Mouse (Mus musculus): ENCODE results near the gene Fam53b. TPM values are rescaled to one million over a fixed set of nuclear protein-coding genes. Genes with fewer than 3 reads are reported as not detected.
A peak's percentile ranks its signal among the peaks of the same experiment; 100 is the strongest.

Gene Fam53b
- polyA plus RNA-seq, 1 experiment from 2014 or later: 33.8 TPM

DNA sequence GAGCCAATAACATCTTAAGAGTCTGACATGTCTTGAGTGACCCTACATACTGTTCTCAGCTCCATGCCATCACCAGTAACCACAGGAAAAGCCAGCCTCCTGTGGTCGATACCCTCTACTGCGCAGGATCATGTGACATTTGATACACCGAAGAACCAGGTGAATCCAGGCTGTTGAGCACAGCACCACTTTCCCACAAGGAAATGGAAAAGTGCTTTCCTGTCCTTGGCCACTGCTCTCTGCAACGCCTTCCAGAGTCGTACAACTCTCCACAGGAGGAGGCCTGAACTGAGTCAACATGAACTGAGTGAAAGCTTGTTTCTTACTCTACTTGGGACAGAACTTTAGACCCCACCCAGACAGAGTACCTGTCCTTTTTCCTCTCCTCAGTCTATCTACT is 12.2 kb downstream of the Fam53b start:
- ATAC-seq (ENCODE audit: borderline replicate concordance, extremely low read depth, low FRiP score, low TSS enrichment): no peak
- H3K36me3 ChIP-seq: no peaks in the 10 kb centered on the region
- H3K27me3 ChIP-seq: no peaks in the 10 kb centered on the region
- H3K4me2 ChIP-seq: no peak overlapping the region
- no peak overlapping the region for H3K4me3 ChIP-seq
- H3K9me3 ChIP-seq: no peaks in the 10 kb centered on the region
- WGBS: 72% methylated on average over 5 of the region's 5 CpGs
- no peak overlapping the region for H3K9ac ChIP-seq
- no peak overlapping the region for H3K27ac ChIP-seq
- peaks cover 51% of the 10 kb centered on the region for H3K4me1 ChIP-seq

DNA sequence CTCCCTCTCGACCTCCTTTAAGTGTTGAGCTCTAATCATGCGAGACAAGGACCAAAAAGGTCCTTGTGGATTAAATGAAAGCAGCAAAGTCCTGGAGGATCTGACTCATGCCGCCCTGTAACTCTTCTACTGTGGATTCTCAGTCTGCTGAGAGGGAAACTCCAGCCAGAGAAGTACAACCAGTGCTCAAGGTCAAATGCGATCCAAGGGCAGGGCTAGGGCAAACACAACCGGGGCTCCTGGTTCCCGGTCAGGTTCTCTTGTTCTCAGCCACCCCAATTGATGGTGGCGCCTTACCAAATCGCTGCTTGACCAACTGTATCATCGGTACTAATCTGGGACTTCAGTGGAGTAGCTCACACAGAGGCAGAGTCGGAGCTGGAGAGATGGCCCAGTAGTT is 12.8 kb downstream of the Fam53b start:
- Histone ChIP-seq H3K27ac (peak overlapping the region; percentile 21; the same call in 1 of the 2 replicates), H3K4me3 (no peak overlapping the region), H3K27me3 (no peaks in the 10 kb centered on the region), H3K36me3 (no peaks in the 10 kb centered on the region), H3K9me3 (no peaks in the 10 kb centered on the region), H3K4me1 (peaks cover 45% of the 10 kb centered on the region), H3K9ac (no peak overlapping the region), H3K4me2 (no peak overlapping the region)
- WGBS: 74% methylated on average over 10 of the region's 10 CpGs
- no peak for ATAC-seq (ENCODE audit: borderline replicate concordance, extremely low read depth, low FRiP score, low TSS enrichment)

DNA sequence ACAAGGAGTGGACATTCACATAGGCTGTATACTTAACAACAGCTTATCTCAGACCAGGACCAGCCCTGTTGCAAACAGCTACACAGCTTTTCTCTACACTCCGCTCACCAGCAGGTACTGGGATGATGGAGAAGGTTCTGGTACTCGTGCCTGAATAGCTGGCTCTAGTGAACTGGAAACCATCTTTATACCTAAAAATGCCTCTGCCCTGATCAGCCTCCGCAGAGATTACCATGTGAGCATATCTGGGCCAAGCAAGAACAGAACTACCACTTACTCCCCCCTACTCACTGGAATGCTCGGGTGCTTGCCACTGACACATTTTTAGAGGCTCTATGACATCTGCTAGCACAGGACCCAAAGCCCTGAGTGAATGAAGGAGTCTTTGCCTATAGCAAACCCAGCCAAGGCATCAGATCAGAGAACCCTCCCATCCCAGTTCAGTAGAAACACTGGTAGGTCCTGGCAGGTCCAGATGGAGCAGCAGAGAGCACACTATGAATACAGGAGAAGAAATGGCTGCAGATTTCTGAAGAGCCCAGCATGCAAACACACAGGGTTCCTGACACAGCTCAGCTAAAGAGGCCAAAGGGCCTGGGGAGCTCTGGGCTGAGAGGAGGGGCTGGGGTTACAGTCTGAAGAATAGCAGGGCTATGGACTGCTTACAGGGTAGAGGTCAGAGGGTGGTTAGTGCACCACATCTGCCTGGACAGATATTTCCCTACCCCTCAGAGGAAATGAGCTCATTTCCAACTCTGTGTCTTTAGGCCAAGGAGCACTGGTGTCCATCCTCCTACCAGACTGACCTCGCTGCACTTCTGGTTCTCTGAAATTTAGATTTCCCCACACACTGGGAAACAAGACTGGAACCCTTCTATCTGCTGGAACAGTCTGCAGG is 14.3 kb downstream of the Fam53b start:
- WGBS: 81% methylated on average over 5 of the region's 5 CpGs
- H3K27ac ChIP-seq: no peak overlapping the region

DNA sequence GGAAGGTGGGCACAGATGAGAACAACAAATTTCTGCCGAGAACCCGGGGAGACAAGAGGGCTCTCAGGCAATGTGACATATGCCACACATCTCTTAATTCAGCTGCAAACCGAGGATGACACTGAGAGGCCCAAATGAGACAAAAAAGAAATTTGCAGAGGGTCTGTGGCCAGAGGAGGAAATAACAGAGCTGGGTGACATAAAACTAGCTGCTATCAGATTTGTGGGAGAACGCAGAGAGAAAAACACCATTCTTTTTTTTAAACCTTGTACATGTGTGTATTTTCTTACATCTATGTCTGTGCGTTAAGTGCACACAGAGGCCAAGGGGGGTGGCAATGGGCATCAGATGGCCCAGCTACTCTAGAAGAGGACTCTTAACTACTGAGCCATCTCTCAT is 18.5 kb downstream of the Fam53b start:
- no peak overlapping the region for H3K9ac ChIP-seq
- H3K9me3 ChIP-seq: no peaks in the 10 kb centered on the region
- H3K4me3 ChIP-seq: no peak overlapping the region
- H3K4me2 ChIP-seq: no peak overlapping the region
- no peak overlapping the region for H3K27ac ChIP-seq
- no peak for ATAC-seq (ENCODE audit: borderline replicate concordance, extremely low read depth, low FRiP score, low TSS enrichment)
- H3K36me3 ChIP-seq: no peaks in the 10 kb centered on the region
- H3K27me3 ChIP-seq: no peaks in the 10 kb centered on the region
- peaks cover 30% of the 10 kb centered on the region for H3K4me1 ChIP-seq
- WGBS: 85% methylated on average over 5 of the region's 5 CpGs

More for the DNA sequence above, 14.3 kb downstream of the Fam53b start:
- Histone ChIP-seq H3K4me1 (peaks cover 34% of the 10 kb centered on the region), H3K4me3 (no peak overlapping the region), H3K9me3 (no peaks in the 10 kb centered on the region), H3K4me2 (no peak overlapping the region), H3K27me3 (no peaks in the 10 kb centered on the region), H3K9ac (no peak overlapping the region), H3K36me3 (no peaks in the 10 kb centered on the region)
- no peak for ATAC-seq (ENCODE audit: borderline replicate concordance, extremely low read depth, low FRiP score, low TSS enrichment)

DNA sequence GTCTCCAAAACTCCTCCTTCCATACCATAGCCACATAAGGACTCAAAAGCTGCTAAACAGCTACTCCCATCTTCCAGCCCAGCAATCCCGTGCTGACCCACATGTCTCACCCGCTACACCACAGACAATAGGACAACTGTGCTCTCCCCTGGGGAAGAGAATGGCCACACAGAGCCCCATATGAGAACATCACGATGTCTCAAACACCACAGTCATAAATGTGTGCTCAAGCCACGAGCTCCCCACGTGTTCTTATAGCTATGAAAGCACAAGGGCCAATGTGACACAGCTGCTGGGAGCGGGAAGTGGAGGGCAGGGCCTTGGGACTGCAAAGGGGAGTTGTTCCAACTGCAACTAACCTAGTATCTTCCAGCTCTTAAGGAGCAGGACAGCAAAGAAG is 20.2 kb downstream of the Fam53b start:
- Histone ChIP-seq H3K36me3 (no peaks in the 10 kb centered on the region), H3K27ac (no peak overlapping the region), H3K27me3 (no peaks in the 10 kb centered on the region), H3K4me3 (no peak overlapping the region), H3K9me3 (no peaks in the 10 kb centered on the region), H3K4me2 (no peak overlapping the region), H3K4me1 (peaks cover 25% of the 10 kb centered on the region), H3K9ac (no peak overlapping the region)
- WGBS: 57% methylated on average over 6 of the region's 6 CpGs
- no peak; the same call in 1 of the 2 replicates for ATAC-seq (ENCODE audit: borderline replicate concordance, extremely low read depth, low FRiP score, low TSS enrichment)

DNA sequence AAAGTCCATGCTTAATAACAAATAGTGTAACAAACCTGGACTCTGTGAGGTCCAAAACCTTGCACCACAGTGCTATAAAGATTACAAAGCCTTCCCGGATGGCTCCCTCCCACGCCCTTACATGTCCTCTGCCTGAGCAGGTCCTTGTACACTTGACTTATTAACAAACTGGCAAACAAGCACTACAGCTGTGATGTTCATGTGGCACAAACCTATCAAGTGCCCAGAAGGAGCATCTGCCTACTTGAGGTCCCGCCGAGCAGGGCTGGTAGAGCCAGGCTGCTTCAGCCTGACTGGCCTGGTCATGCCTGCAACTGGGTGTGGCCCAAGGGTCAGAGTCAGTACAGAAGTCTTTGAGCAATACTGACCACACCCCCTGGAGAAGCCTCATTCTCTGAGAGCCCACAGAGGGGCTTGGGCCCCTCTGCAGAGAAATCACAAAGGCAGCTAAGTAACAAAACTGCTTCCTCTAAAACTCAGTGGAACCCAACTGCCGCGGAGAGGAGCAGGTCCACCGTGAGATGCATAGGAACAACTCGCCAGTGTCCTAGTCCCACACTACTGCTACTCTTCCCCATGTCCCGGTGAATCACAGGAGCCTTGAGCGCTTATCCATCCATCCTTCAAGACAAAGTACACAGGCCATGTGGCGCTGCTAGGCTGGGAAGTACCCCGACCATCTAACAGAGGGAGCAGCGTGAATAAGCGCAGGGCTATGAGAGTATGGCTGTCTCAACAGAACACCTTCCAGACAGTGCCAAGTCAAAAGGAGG is 23.1 kb downstream of the Fam53b start:
- Histone ChIP-seq H3K9ac (no peak overlapping the region), H3K36me3 (no peaks in the 10 kb centered on the region), H3K4me1 (peaks cover 44% of the 10 kb centered on the region), H3K4me3 (no peak overlapping the region), H3K9me3 (no peaks in the 10 kb centered on the region), H3K27me3 (no peaks in the 10 kb centered on the region), H3K4me2 (no peak overlapping the region), H3K27ac (no peak overlapping the region)
- 82% methylated on average over 14 of the region's 14 CpGs for WGBS
- no peak for ATAC-seq (ENCODE audit: borderline replicate concordance, extremely low read depth, low FRiP score, low TSS enrichment)

DNA sequence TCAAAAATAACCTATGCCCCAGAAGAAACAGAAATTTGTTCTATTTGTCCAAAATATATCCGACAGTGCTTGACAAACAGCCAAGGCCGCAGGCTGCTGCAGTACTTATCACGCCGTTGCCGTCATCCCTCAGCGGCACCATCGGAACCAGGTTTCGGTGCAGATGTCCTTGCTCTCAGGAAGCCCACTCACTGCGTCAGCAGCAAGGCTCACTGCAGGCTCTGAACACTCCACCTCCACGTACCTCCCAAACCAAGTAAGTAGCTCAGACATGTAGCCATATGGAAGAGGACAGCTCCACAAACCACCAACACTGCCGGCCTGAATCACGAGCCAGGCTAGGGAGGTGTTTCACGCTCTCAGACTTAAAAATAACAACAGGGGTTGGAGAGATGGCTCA is 24.9 kb downstream of the Fam53b start:
- H3K27ac ChIP-seq: no peak overlapping the region
- H3K4me3 ChIP-seq: no peak overlapping the region
- no peak overlapping the region for H3K4me2 ChIP-seq
- H3K4me1 ChIP-seq: peaks cover 49% of the 10 kb centered on the region
- no peaks in the 10 kb centered on the region for H3K36me3 ChIP-seq
- no peaks in the 10 kb centered on the region for H3K9me3 ChIP-seq
- ATAC-seq (ENCODE audit: borderline replicate concordance, extremely low read depth, low FRiP score, low TSS enrichment): no peak
- H3K27me3 ChIP-seq: no peaks in the 10 kb centered on the region
- no peak overlapping the region for H3K9ac ChIP-seq
- 82% methylated on average over 13 of the region's 13 CpGs for WGBS

DNA sequence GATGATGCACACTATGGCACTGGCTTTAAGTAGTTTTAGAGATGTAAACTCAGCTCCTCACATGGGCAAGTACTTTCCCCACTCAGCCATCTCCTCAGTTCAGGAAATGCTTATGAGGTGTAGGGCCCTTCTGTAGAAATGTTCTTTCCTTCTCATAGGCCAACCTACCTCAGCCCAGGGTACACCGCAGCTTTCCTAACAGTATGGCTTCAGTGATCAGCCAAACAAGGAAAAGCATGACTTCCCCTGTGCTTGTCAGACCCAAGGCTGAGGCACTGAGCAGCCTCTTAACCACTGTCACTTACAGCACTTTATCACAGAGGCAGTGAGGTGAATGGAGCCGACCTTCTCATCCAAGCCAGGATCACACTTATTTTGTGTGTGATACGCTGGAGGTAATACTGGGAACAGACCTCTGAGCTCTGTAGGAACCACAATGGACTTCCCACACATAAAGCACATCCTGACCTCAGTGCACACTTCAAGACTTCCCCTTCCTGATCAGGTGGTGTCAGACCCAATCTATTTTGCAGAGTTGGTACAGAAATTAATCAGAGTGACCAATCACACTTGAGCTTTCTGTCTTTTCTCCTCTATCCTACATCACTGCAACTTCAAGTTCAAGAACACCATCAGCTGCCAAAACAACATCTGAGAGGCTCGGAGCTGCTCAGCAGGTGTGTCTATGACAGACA is 26.0 kb downstream of the Fam53b start:
- peaks cover 41% of the 10 kb centered on the region for H3K4me1 ChIP-seq
- H3K9me3 ChIP-seq: no peaks in the 10 kb centered on the region
- H3K4me3 ChIP-seq: no peak overlapping the region
- ATAC-seq (ENCODE audit: borderline replicate concordance, extremely low read depth, low FRiP score, low TSS enrichment): no peak
- 72% methylated on average over 4 of the region's 4 CpGs for WGBS
- H3K27me3 ChIP-seq: no peaks in the 10 kb centered on the region
- H3K9ac ChIP-seq: no peak overlapping the region
- peak overlapping the region; percentile 18 for H3K27ac ChIP-seq
- no peaks in the 10 kb centered on the region for H3K36me3 ChIP-seq
- H3K4me2 ChIP-seq: no peak overlapping the region

DNA sequence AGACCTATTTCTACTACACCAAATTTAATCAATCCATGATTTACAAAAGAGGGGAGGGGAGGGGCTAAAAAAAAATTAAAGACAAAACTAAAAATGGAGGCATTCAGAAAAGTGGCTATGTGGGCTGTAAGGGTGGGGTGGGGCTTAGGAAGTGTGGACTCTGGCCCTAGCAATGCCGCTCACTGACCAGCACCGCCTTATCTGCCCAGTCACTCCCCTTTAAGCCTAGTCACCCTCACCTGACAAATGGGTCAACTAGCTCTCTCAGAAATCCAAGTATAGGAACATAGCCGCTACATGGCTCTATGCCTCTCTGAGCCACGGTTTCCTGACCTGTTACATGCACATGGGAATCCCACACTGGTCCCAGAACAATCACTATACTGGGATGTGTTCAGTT is 26.7 kb downstream of the Fam53b start:
- Histone ChIP-seq H3K27me3 (no peaks in the 10 kb centered on the region), H3K4me1 (peaks cover 43% of the 10 kb centered on the region), H3K4me2 (no peak overlapping the region), H3K9ac (no peak overlapping the region), H3K36me3 (no peaks in the 10 kb centered on the region), H3K4me3 (no peak overlapping the region), H3K9me3 (no peaks in the 10 kb centered on the region), H3K27ac (peak overlapping the region; percentile 18)
- WGBS: 85% methylated on average over 4 of the region's 4 CpGs
- ATAC-seq (ENCODE audit: borderline replicate concordance, extremely low read depth, low FRiP score, low TSS enrichment): no peak

DNA sequence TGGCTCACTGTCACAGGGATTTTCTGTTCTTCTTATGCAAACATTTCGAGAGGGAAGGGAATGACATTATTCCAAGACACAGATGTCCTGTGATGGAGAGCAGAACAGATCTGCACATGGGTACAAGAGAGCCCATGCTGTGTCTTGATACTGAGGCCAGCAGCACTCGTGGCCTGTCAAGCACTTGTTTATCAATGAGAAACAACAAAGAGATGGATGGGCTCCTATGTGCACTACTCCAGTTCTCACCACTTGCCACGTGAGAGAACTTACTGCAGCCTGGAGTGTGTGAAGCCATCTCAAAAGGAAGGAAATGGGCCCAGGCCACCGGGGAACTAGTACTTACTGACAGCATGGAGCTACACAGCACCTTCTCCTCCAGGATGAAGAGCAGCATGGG is 27.2 kb downstream of the Fam53b start:
- Histone ChIP-seq H3K27ac (peak overlapping the region; percentile 18), H3K9me3 (no peaks in the 10 kb centered on the region), H3K4me1 (peaks cover 43% of the 10 kb centered on the region), H3K4me2 (no peak overlapping the region), H3K27me3 (no peaks in the 10 kb centered on the region), H3K36me3 (no peaks in the 10 kb centered on the region), H3K9ac (no peak overlapping the region), H3K4me3 (no peak overlapping the region)
- 0 out of 2 replicates have a peak, but pooled peaks have one; percentile 32 for ATAC-seq (ENCODE audit: borderline replicate concordance, extremely low read depth, low FRiP score, low TSS enrichment)
- 23% methylated on average over 4 of the region's 4 CpGs for WGBS

DNA sequence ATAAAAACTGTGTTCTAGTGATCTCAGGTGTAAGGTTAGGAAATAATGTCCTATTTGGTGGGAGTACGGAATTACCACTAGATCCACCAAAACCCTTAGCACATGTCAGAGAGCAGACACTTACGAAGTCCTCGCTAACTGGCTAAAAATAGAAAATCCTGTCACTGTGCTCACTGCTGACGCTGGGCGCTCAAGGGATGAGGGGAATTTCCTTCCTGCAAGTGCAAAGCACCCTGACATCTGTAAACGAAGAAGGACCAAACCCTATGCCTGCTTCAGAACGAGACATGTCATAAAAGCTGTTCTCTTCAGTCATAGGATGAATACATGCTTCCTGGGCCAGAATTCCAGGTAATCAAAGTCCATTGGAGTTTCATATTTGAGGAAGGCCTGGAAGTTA is 27.7 kb downstream of the Fam53b start:
- ATAC-seq (ENCODE audit: borderline replicate concordance, extremely low read depth, low FRiP score, low TSS enrichment): no peak
- no peaks in the 10 kb centered on the region for H3K9me3 ChIP-seq
- H3K4me3 ChIP-seq: no peak overlapping the region
- no peak overlapping the region for H3K9ac ChIP-seq
- WGBS: 31% methylated on average over 7 of the region's 7 CpGs
- H3K27me3 ChIP-seq: no peaks in the 10 kb centered on the region
- peak overlapping the region; percentile 42 for H3K27ac ChIP-seq
- H3K4me1 ChIP-seq: peaks cover 47% of the 10 kb centered on the region
- H3K4me2 ChIP-seq: no peak overlapping the region
- no peaks in the 10 kb centered on the region for H3K36me3 ChIP-seq

All from lung, embryonic 15.5 days (tissue).